In genomic region chr1:39534831-39535230, GRCm38 (mm10) we compare ENCODE assay signal across 8 mouse cellular contexts. TPM values are rescaled to one million over a fixed set of nuclear protein-coding genes. Genes with fewer than 3 reads are reported as not detected.
DNase-seq lines count a peak whose midpoint lies in the region; ATAC-seq lines count a peak whose summit lies in the region.

TSS of gene Cnot11 (plus strand) at chr1:39534992.

- no peaks in the 10 kb centered on the region for H3K27me3 ChIP-seq in neural tube, embryonic 11.5 days (ENCODE audit: control insufficient read depth, insufficient read depth, low read length)
- no peaks in the 10 kb centered on the region for H3K27me3 ChIP-seq in embryonic facial prominence, embryonic 12.5 days
- H3K27me3 ChIP-seq in heart, embryonic 14.5 days (ENCODE audit: control insufficient read depth, insufficient read depth, low read length) = no peaks in the 10 kb centered on the region

- H3K36me3 ChIP-seq in neural tube, embryonic 11.5 days (ENCODE audit: control insufficient read depth, insufficient read depth, low read length) = peaks cover 1% of the 10 kb centered on the region
- peaks cover 20% of the 10 kb centered on the region for H3K36me3 ChIP-seq in embryonic facial prominence, embryonic 12.5 days
- H3K36me3 ChIP-seq in heart, embryonic 14.5 days (ENCODE audit: control insufficient read depth, insufficient read depth, low read length) = peaks cover 24% of the 10 kb centered on the region

- WGBS in neural tube, embryonic 11.5 days = 31% methylated on average over 13 of the region's 13 CpGs
- WGBS in embryonic facial prominence, embryonic 12.5 days = 37% methylated on average over 13 of the region's 13 CpGs
- 30% methylated on average over 13 of the region's 13 CpGs for WGBS in heart, embryonic 14.5 days

- peaks cover 12% of the 10 kb centered on the region; the same call in 1 of the 2 replicates for H3K4me1 ChIP-seq in neural tube, embryonic 11.5 days (ENCODE audit: control insufficient read depth, insufficient read depth, low read length)
- peaks cover 15% of the 10 kb centered on the region for H3K4me1 ChIP-seq in embryonic facial prominence, embryonic 12.5 days
- H3K4me1 ChIP-seq in heart, embryonic 14.5 days (ENCODE audit: control insufficient read depth in 2 of 2, insufficient read depth in 2 of 2, low read length in 2 of 2) = peaks cover 3 to 13% of the 10 kb centered on the region in 2 experiments

- peak within 1 kb of the TSS; percentile 87 for H3K27ac ChIP-seq in neural tube, embryonic 11.5 days (ENCODE audit: low read depth, low read length)
- H3K27ac ChIP-seq in embryonic facial prominence, embryonic 12.5 days = peak within 1 kb of the TSS; percentile 89
- H3K27ac ChIP-seq in heart, embryonic 14.5 days (replicated peaks in 1 of 2; ENCODE audit: control insufficient read depth in 1 of 2, insufficient read depth in 1 of 2, low read depth in 2 of 2, low read length in 2 of 2) = peak within 1 kb of the TSS; percentile 68 to 70

- ATAC-seq in neural tube, embryonic 11.5 days (ENCODE audit: insufficient read depth, low FRiP score, low TSS enrichment) = no peak
- ATAC-seq in embryonic facial prominence, embryonic 12.5 days (ENCODE audit: insufficient number of reproducible peaks, insufficient read depth, low FRiP score, low TSS enrichment) = no peak
- ATAC-seq in heart, embryonic 14.5 days (ENCODE audit: insufficient number of reproducible peaks, insufficient read depth, low FRiP score, low read depth) = no peak
- ATAC-seq in monocyte, adult 5-6 weeks (replicated peaks; ENCODE audit: insufficient number of reproducible peaks, low FRiP score, low TSS enrichment, poor library complexity, severe bottlenecking) = no peak
- ATAC-seq in frontal cortex, adult (ENCODE audit: low TSS enrichment) = no peak
- no peak for ATAC-seq in CD4-positive, CD25-positive, alpha-beta regulatory T cell, adult 4 months

- intact Hi-C loops in left cerebral cortex, postnatal 14 days (cut with DNase I) = no loop called here

- peak within 1 kb of the TSS; percentile 85 for H3K4me2 ChIP-seq in neural tube, embryonic 11.5 days (ENCODE audit: low read depth)
- peak within 1 kb of the TSS; percentile 87 for H3K4me2 ChIP-seq in embryonic facial prominence, embryonic 12.5 days (replicated peaks)
- H3K4me2 ChIP-seq in heart, embryonic 14.5 days (ENCODE audit: low read length) = peak within 1 kb of the TSS; percentile 91

- DNase-seq in neural tube, embryonic 11.5 days (ENCODE audit: low spot score) = no peak
- no peak for DNase-seq in neural tube, embryonic 10.5 days (ENCODE audit: extremely low spot score, low spot score)
- no peak for DNase-seq in left cerebral cortex, postnatal 14 days (ENCODE audit: low spot score in 2 of 2)

- peak within 1 kb of the TSS; percentile 94 for H3K4me3 ChIP-seq in neural tube, embryonic 11.5 days (ENCODE audit: low read depth, low read length)
- H3K4me3 ChIP-seq in embryonic facial prominence, embryonic 12.5 days = peak within 1 kb of the TSS; percentile 95
- H3K4me3 ChIP-seq in heart, embryonic 14.5 days (ENCODE audit: control insufficient read depth in 1 of 2, insufficient read depth in 1 of 2, low read depth in 1 of 2, low read length in 2 of 2) = peak within 1 kb of the TSS; percentile 56 to 67

- H3K9me3 ChIP-seq in neural tube, embryonic 11.5 days (ENCODE audit: control insufficient read depth, low read length) = no peaks in the 10 kb centered on the region
- H3K9me3 ChIP-seq in embryonic facial prominence, embryonic 12.5 days = 0 out of 2 replicates have a peak, but pooled peaks cover under 1% of the 10 kb centered on the region
- H3K9me3 ChIP-seq in heart, embryonic 14.5 days (ENCODE audit: control insufficient read depth, low read length) = no peaks in the 10 kb centered on the region

- peak within 1 kb of the TSS; percentile 90 for H3K9ac ChIP-seq in neural tube, embryonic 11.5 days (ENCODE audit: low read length)
- peak within 1 kb of the TSS; percentile 95 for H3K9ac ChIP-seq in embryonic facial prominence, embryonic 12.5 days
- peak within 1 kb of the TSS; percentile 92 for H3K9ac ChIP-seq in heart, embryonic 14.5 days (ENCODE audit: low read length)

RNA-seq across cellular contexts. Expression of gene Cnot11, which starts in this region (rescaled TPM):
- polyA plus RNA-seq in neural tube, embryonic 11.5 days (2014; fragmentation: Nextera tagmentation; extraction: Ambion mirVana) = 29.9 and 33.5 TPM in 2 replicates
- 30.8 and 32.3 TPM in 2 replicates for polyA plus RNA-seq in embryonic facial prominence, embryonic 12.5 days (2016; fragmentation: Nextera tagmentation; extraction: Ambion mirVana)
- polyA plus RNA-seq in heart, embryonic 14.5 days (2014; fragmentation: Nextera tagmentation; extraction: Ambion mirVana) = 21.9 and 23.6 TPM in 2 replicates
- total RNA-seq in left cerebral cortex, postnatal 14 days (2021) = 10 to 100 TPM; 23.1 to 25.9 TPM
- total RNA-seq in monocyte, adult 5-6 weeks (2017) = 23.9 to 27.3 TPM (median 24.0 TPM) in 3 replicates
- polyA plus RNA-seq in CD4-positive, CD25-positive, alpha-beta regulatory T cell, adult 4 months (2017; shearing (Covaris generic)) = 1 to 10 TPM; 2.9 to 4.8 TPM
